Mouse (Mus musculus): Measurements from ENCODE around the gene Stx5a. TPM values are rescaled to one million over a fixed set of nuclear protein-coding genes. Genes with fewer than 3 reads are reported as not detected.

The Stx5a gene
- polyA plus RNA-seq (2017; shearing (Covaris generic)), result 183 TPM

DNA sequence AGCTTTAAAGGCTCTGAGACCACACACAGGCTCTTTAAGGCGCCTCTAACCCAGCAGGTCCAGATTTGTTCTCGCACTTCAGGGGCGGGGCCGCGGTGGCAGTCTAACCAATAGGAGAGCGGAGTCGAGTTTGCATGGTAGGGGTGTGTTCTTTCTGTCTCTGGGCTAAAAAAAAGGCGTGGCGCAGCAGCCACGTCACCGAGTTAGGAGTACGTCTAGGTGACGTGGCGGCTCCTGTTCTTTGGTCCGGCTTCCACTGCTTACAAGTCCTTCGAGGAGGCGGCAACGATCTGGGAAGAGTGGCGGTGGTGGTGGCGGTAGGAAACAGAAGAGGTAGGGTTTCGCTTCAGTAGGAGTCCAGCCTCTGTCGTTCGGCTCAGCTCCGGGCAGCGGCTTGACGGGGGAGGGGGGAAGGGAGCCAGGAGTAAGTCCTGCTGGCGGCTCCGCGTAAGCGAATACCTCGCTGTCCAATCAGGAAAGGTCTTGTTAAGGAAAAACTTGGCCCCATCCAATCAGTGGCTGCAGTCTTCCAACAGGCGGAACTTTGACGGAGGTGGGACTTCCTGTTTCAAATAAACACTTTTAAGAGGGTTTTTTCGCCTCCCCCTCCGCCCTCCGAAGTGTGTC, at the start of gene Stx5a:
Stx5a (plus strand) TSS at position 171 of the 627 bp plus-strand sequence.

DNA sequence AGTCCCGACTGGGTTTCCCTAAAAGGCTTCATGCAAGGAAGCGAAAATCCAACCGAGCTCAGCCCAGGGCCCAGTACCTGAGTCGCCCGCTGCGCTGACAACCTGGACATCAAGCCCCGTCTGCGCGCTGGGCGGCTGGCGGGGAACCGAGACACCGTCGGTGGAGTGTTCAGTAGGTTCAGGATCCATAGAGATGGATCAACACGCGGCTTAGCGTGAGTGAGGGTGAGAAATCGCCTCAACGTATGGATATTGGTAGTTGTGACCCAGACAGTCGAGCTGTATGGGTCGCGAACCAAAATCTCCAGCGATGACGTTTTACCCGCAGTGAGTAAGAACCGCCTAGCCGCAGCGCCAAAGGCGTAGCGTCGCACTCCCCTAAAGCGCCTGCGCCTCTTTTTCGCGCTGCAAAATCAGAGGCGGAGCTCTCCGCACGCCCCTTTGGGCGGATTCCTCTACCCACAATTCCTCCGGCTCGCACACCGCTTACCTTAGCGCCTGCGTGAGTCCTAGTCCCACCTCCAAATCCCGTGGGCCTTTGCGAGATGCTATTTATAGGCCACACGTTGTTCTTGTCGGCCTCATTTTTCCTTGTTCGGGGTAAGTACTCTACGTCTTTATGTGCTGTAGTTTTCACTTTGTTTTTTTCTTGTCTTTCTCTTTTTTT, 18.2 kb upstream of the Stx5a start, which contains the start of gene Slc3a2:
Slc3a2 (minus strand) TSS at position 463 of the 667 bp plus-strand sequence.

DNA sequence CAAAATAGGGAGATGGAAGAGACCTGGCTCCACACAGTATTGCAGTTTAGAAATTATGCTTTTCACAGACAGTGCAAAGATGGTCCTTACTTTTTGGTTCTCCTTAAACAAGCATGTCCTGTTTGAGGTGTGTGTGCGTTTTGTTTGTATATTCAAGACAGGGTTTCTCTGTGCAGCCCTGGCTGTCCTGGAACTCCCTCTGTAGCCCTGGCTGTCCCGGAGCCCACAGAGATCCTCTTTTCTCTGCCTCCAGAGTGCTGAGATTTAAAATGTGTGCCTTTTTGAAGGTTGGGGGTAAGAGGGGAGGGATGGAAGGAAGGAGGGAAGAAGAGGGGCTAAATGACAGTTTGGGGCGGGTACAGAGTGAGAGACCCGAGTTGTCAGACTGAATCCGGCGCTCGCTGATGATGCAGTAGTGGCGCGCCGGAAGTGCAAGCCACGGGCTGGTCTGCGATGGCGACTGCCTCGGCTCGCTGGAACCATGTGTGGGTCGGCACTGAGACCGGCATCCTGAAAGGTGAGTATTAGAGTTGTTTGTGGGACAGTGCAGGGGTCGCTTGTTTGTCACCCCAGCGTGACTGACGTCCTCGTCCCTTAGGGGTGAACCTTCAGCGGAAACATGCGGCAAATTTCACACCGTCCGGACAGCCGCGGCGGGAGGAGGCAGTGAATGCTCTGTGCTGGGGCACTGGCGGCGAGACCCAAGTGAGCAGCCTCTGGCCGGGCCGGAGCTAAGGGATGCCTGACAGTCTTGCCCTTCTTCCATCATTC, 5.6 kb upstream of the Stx5a start, which contains the start of gene Wdr74:
Wdr74 (plus strand) TSS at position 439 of the 771 bp plus-strand sequence.

DNA sequence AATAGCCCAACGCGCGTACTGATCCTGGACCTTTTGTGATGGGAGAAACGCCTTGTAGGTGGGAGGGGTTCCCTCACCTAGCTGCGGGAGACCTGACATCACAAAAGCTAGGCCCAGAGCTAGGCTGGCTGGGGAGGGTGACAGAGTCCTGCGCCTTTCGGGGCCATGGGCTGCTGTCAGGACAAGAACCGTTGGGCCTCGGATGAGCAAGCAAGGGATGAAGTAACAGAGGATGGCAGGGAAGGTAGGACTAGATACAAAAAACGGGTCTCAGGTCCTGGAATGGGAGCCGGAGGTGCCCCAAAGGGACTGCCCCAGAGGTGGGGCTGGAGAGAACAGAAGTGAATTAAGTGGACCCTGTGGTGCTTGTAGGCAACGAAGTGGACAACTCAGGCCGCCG, 610 bp upstream of the Stx5a start, which contains the start of gene 1700092M07Rik:
1700092M07Rik (plus strand) TSS at position 116 of the 400 bp plus-strand sequence.

DNA sequence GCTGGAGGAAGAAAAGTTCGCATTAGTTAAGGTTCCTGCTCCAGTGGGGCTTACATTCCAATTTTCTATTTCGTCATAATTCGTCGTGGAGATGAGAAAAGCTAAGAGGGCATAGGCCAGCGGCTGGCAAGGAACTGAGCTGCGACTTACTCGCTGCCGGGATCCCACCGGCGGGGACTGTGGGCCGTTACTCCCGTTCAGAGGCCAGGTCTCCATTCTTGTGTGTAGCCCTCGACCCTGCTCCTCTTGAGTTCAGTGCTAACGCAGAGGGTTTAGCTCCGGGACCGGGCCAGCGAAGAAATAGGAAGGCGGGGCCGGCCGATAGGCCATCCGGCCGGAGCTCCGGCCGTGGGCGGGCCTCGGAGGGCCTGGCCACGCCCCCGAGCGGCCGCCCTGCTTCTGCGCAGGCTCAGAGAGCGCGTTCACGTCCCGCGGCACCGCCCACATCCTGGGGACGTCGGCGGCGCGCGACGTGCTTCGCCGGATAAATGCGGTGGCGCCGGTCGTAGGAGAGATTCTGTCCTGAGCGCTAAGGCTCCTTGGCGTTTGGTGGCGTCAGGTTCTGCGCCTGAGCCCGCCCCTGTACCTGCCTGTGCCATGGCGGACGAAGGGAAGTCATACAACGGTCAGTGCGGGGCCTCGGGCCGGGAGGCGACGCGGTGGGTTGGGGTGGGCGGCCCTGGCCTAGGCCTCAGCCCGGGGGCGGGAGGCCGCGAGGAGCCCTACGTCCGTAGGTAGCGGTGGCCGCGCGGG, 15.6 kb downstream of the Stx5a start, which contains the start of gene Nxf1:
Nxf1 (plus strand) TSS at position 439 of the 753 bp plus-strand sequence.

DNA sequence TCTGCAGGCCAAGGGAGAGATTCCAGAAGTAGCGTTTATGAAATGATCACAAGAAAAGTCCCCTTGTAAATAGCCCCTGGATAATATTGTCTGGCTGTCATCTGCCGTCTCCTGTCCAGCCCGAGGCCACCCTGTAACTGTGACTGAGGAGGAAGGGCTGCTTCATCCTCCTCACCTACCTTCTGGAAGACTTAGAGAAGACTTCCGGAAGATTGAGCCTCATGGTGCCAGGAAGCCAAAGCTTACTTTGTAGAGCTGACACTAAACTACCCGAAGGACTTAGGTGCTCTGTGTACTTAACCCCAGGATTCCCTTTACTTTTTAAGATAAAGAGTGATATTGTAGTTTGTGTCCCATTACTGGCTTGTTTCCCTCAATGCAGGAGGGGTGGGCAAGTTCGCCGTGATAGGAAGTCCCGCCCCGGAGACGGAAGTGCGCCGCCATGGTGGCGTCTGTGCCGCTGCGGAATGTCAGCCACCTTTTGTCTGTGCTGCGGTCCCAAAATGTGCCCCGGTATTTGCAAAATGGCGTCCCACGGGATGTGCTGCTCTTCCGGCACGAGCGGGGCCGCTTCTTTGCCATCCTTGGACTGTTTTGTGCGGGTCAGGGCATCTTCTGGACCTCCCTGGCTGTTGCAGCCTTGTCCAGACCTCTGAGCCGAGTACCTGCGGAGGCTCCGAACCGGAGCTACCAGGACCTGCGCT, 29.5 kb downstream of the Stx5a start, which contains the start of gene Tmem223:
Tmem223 (plus strand) TSS at position 430 of the 704 bp plus-strand sequence.

DNA sequence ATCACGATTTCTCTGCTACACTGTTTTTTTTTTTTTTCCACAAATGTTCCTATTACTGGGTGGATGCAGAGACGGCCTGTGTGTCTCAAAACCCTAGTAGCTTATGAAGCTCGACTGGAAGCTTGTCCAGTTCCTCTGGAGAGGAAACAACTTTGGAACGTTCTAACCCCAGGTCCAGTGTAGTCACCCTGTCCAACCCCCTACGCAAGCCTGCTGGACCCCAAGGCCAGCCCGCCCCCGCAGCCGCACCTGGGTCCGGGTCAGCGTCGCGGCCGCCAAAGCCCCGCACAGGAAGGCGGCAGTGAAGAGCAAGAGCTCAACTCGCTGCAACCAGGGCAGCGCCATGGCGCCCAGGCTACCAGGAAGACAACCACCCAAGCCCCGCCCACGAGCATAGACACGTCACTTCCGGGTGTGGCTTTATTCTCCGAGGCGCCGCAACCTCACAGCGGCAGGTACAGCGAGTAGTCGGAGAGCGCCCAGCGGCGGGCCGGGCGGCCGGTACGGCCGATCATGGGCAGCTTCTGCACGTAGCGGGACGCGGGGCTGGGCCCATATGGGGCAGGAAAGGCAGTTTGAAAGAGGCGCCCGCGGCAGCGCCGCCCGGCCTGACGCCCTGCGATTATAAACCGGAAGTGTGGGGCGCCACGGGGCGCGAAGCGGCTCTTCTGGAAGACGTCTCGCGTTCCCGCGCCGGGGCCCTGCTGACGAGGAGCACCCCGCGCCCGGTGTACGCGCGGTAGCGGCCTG, 33.0 kb downstream of the Stx5a start, which contains the start of gene Tmem179b:
Tmem179b (minus strand) TSS at position 382 of the 750 bp plus-strand sequence.

DNA sequence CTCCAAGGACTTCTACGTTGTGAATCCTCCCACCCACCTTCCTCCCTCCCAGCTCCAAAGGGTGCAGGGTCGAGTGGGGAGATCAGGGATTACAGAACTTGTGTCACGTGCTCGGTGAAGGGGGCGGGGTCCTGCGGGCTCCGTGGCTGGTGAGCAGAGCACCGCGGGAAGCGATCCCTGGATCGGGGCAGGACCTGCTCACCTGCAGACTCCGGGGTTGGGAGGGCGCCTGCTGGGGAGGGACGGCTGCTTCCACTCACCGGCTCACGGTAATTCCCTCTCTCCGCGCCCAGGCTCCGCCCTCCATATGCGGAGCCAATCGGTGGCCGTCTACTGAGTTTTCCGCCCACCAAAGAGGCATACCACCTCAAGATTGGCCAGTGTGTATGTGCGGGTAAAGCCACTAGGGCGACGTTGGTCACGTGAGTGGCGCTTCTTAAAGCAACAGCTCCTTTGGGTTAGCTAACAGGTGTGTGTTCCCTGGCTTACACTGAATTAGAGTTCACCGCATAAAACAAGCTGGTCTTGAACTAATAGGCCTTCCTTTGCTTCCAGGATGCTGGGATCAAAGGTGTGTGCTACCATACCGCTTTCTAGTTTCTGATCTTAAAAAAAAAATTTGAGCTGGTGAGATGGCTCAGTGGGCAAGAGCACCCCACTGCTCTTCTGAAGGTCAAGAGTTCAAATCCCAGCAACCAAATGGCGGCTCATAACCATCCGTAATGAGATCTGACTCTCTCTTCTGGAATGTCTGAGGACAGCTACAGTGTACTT, 45.0 kb downstream of the Stx5a start, which contains the start of gene Taf6l:
Taf6l (minus strand) TSS at position 410 of the 774 bp plus-strand sequence.

DNA sequence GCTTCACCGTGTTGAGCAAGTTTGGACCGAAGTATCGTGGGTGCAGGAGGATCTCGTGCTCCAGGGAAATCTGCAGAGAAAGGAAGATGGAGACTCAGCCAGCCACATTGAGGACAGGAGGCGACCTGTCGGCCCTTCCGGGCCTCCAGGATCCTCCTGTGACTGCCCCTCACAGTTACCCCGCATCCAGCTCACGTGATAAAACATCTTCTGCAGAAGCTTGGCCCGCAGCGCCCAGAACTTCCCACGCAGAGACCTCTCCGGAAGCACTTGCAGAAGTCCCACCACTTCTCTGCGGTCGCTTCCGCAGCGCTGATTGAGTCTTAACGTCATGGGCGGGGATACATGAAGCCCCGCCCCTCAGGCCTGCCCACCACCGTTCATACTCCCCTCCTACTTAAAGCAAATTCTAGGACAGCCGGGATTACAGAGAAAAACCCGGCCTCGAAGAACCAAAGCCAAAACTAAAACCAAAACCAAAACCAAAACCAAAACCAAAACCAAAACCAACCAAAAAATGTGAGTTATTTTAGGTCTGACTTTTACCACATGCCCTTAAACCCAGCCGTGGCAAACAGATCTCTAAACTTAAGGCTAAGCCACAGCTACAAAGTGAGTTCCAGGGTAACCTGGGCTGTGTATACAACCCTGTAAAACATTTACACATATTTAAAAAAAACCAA, 57.2 kb downstream of the Stx5a start, which contains the start of gene Polr2g:
Polr2g (minus strand) TSS at position 314 of the 683 bp plus-strand sequence.

DNA sequence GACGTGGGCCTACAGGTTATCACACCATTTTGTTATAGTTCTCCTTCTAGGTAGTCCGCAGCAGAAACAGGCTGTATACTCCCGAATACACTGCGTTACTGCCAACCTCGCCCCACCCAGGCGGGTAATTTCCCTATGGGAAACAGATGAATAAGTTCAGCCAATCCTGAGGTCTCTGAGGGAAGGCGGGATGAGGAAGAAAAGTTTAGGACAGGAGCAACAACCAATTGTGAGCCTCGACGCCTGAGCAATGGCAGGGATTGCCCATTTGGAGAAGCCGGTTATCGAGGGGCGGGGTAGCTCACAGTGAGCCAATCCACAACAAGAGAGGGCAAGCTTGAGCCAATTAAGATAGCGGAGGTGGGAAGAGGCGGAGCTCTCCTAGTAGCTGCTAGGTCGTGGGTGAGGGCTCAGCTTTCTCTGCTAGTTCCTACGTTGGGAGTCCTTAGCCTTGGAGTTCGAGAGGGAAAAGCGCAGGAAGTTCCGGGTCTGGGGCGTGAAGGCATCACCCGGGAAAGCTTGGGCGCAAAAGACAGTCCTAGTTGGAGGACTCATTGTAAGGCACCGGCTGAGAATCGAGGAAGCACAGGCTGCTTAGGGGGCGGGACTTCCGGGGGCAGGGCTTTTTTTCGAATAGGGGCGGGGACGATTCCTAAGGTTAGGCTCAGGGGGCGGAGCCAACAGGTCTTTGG, 61.1 kb downstream of the Stx5a start, which contains the start of gene Zbtb3:
Zbtb3 (plus strand) TSS at position 426 of the 692 bp plus-strand sequence.

Other genes starting within 250 kb of the Stx5a start
- not detected for gene Slc22a8, start 150.2 kb upstream of the Stx5a start, polyA plus RNA-seq (2017; shearing (Covaris generic))
- not detected for gene Slc22a6, start 123.4 kb upstream of the Stx5a start, polyA plus RNA-seq (2017; shearing (Covaris generic))
- not detected for gene Chrm1, start 77.6 kb upstream of the Stx5a start, polyA plus RNA-seq (2017; shearing (Covaris generic))
- 89.7 TPM for gene Slc3a2, start 18.0 kb upstream of the Stx5a start, polyA plus RNA-seq (2017; shearing (Covaris generic))
- gene Wdr74, start 5.6 kb upstream of the Stx5a start, polyA plus RNA-seq (2017; shearing (Covaris generic)), result 107 TPM
- gene 1700092M07Rik, start 695 bp upstream of the Stx5a start, polyA plus RNA-seq (2017; shearing (Covaris generic)), result 1.3 TPM
- gene Nxf1, start 15.7 kb downstream of the Stx5a start, polyA plus RNA-seq (2017; shearing (Covaris generic)), result 267 TPM
- gene Tmem223, start 29.6 kb downstream of the Stx5a start, polyA plus RNA-seq (2017; shearing (Covaris generic)), result 114 TPM
- 189 TPM for gene Tmem179b, start 33.1 kb downstream of the Stx5a start, polyA plus RNA-seq (2017; shearing (Covaris generic))
- 4.1 TPM for gene Taf6l, start 45.0 kb downstream of the Stx5a start, polyA plus RNA-seq (2017; shearing (Covaris generic))
- gene Polr2g, start 57.2 kb downstream of the Stx5a start, polyA plus RNA-seq (2017; shearing (Covaris generic)), result 194 TPM
- 4.8 TPM for gene Zbtb3, start 61.1 kb downstream of the Stx5a start, polyA plus RNA-seq (2017; shearing (Covaris generic))
- 52.7 TPM for gene Ttc9c, start 77.9 kb downstream of the Stx5a start, polyA plus RNA-seq (2017; shearing (Covaris generic))
- gene Hnrnpul2, start 78.6 kb downstream of the Stx5a start, polyA plus RNA-seq (2017; shearing (Covaris generic)), result 5.2 TPM
- gene AC129217.1, start 88.4 kb downstream of the Stx5a start, polyA plus RNA-seq (2017; shearing (Covaris generic)), result not detected
- gene Bscl2, start 96.1 kb downstream of the Stx5a start, polyA plus RNA-seq (2017; shearing (Covaris generic)), result 120 TPM
- gene Gng3, start 97.8 kb downstream of the Stx5a start, polyA plus RNA-seq (2017; shearing (Covaris generic)), result 0.36 TPM
- gene Lrrn4cl, start 109.4 kb downstream of the Stx5a start, polyA plus RNA-seq (2017; shearing (Covaris generic)), result 0.11 TPM
- gene Ubxn1, start 130.1 kb downstream of the Stx5a start, polyA plus RNA-seq (2017; shearing (Covaris generic)), result 163 TPM
- gene Uqcc3, start 139.5 kb downstream of the Stx5a start, polyA plus RNA-seq (2017; shearing (Covaris generic)), result 103 TPM
- gene Lbhd1, start 142.3 kb downstream of the Stx5a start, polyA plus RNA-seq (2017; shearing (Covaris generic)), result 88.4 TPM
- gene Gm49403, start 142.5 kb downstream of the Stx5a start, polyA plus RNA-seq (2017; shearing (Covaris generic)), result not detected
- 66.5 TPM for gene 1810009A15Rik, start 147.4 kb downstream of the Stx5a start, polyA plus RNA-seq (2017; shearing (Covaris generic))
- not detected for gene Gm49416, start 147.5 kb downstream of the Stx5a start, polyA plus RNA-seq (2017; shearing (Covaris generic))
- gene Ints5, start 151.6 kb downstream of the Stx5a start, polyA plus RNA-seq (2017; shearing (Covaris generic)), result 38.9 TPM
- 138 TPM for gene Ganab, start 156.7 kb downstream of the Stx5a start, polyA plus RNA-seq (2017; shearing (Covaris generic))
- gene B3gat3, start 179.0 kb downstream of the Stx5a start, polyA plus RNA-seq (2017; shearing (Covaris generic)), result 27.6 TPM
- 10.9 TPM for gene Rom1, start 187.9 kb downstream of the Stx5a start, polyA plus RNA-seq (2017; shearing (Covaris generic))
- gene Eml3, start 188.1 kb downstream of the Stx5a start, polyA plus RNA-seq (2017; shearing (Covaris generic)), result 59.8 TPM
- 130 TPM for gene Mta2, start 200.5 kb downstream of the Stx5a start, polyA plus RNA-seq (2017; shearing (Covaris generic))
- gene Tut1, start 212.4 kb downstream of the Stx5a start, polyA plus RNA-seq (2017; shearing (Covaris generic)), result 49.0 TPM
- gene Eef1g, start 225.6 kb downstream of the Stx5a start, polyA plus RNA-seq (2017; shearing (Covaris generic)), result 342 TPM
- 81.5 TPM for gene Ahnak, start 247.9 kb downstream of the Stx5a start, polyA plus RNA-seq (2017; shearing (Covaris generic))